Mouse (Mus musculus) activated CD4-positive, CD25-positive, alpha-beta regulatory T cell, adult 4 months (primary cell): ENCODE measurements around the gene Rps6kb1. TPM values are rescaled to one million over a fixed set of nuclear protein-coding genes. Genes with fewer than 3 reads are reported as not detected.

Source experiments
- ATAC-seq: one replicate; pipeline ENCODE4 v1.8.0; 2017
- polyA plus RNA-seq, 2 experiments: library from polyadenylated mRNA; unstranded; fragments of 100-300 nt; shearing (Covaris generic); gene quantifications; one replicate each; pipeline ENCODE4 v1.2.1; 2017

Rps6kb1 gene
- polyA plus RNA-seq: 10 to 100 TPM; 40.2 to 56.5 TPM

- ATAC-seq: peak; percentile 91
Observed at GRCm38 (mm10) chr11:86544639-86545299, at the start of gene Rps6kb1, which contains the start of gene Tubd1. Rps6kb1 (minus strand) TSS chr11:86544805. Tubd1 (plus strand) TSS chr11:86544991.

- no peak for ATAC-seq
Observed at GRCm38 (mm10) chr11:86593443-86593842, 48.8 kb upstream of the Rps6kb1 start.

GRCm38 (mm10) chr11:86592993-86593392, 48.4 kb upstream of the Rps6kb1 start:
- ATAC-seq: peak; percentile 79

GRCm38 (mm10) chr11:86591931-86592616, 47.5 kb upstream of the Rps6kb1 start:
- ATAC-seq: no peak

- no peak for ATAC-seq
Observed at GRCm38 (mm10) chr11:86591301-86591845, 46.8 kb upstream of the Rps6kb1 start.

GRCm38 (mm10) chr11:86590579-86590978, 46.0 kb upstream of the Rps6kb1 start:
- ATAC-seq: no peak

GRCm38 (mm10) chr11:86590066-86590465, 45.5 kb upstream of the Rps6kb1 start:
- no peak for ATAC-seq

GRCm38 (mm10) chr11:86588583-86589298, 44.1 kb upstream of the Rps6kb1 start:
- no peak for ATAC-seq

- ATAC-seq: no peak
Observed at GRCm38 (mm10) chr11:86587830-86588229, 43.2 kb upstream of the Rps6kb1 start.

- ATAC-seq: peak; percentile 65
Observed at GRCm38 (mm10) chr11:86586868-86587792, 42.5 kb upstream of the Rps6kb1 start.

GRCm38 (mm10) chr11:86586177-86586867, 41.7 kb upstream of the Rps6kb1 start:
- ATAC-seq: peak; percentile 8

- ATAC-seq: no peak
Observed at GRCm38 (mm10) chr11:86585598-86585984, 41.0 kb upstream of the Rps6kb1 start.

GRCm38 (mm10) chr11:86584898-86585597, 40.4 kb upstream of the Rps6kb1 start:
- no peak for ATAC-seq

GRCm38 (mm10) chr11:86583990-86584897, 39.6 kb upstream of the Rps6kb1 start:
- ATAC-seq: no peak

- ATAC-seq: no peak
Observed at GRCm38 (mm10) chr11:86583313-86583825, 38.8 kb upstream of the Rps6kb1 start.

GRCm38 (mm10) chr11:86582543-86583260, 38.1 kb upstream of the Rps6kb1 start:
- no peak for ATAC-seq

GRCm38 (mm10) chr11:86581943-86582542, 37.4 kb upstream of the Rps6kb1 start:
- no peak for ATAC-seq

GRCm38 (mm10) chr11:86581250-86581753, 36.7 kb upstream of the Rps6kb1 start:
- ATAC-seq: peak; percentile 44
